Mouse (Mus musculus): Measurements from ENCODE around the gene Arnt.

The Arnt gene

DNA sequence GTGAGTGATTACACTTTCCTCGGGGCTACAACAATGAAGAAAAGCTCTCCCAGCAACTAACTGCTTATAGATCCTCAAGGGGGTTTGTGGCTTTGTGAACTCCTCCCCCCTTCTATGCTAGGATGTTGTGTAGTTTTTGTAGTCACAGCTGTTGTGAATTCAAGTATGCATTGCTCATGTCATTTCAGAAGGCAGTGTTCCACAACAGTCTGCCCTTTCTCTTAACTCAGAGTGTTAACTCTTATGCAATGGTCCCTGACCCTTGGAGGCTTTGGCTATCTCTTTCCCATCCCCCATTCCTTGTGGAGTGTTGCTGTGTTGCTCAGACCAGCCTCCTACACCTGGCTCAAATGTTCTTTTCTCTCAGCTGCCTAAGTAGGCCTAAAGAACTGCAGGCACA is 25.2 kb downstream of the Arnt start:
- DNase-seq = no peak

DNA sequence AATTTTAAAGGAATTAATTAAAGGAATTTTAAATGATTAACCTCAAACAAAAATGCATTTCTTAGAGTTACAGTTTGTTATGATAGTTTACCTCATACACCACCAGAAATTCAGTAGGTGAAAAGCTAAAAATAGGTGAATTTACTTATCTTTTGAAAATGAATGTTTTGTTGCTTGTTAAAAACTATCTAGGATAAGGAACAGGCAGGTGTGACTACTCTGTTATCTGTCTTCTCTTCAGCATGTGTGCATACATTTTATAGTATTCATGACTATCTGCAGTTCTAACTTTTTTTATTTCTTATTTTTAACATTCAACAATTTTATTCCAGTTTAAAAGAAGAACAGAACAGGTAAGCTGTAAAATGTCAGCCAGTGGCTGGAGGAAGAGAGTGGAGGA is 29.7 kb downstream of the Arnt start:
- DNase-seq = no peak

DNA sequence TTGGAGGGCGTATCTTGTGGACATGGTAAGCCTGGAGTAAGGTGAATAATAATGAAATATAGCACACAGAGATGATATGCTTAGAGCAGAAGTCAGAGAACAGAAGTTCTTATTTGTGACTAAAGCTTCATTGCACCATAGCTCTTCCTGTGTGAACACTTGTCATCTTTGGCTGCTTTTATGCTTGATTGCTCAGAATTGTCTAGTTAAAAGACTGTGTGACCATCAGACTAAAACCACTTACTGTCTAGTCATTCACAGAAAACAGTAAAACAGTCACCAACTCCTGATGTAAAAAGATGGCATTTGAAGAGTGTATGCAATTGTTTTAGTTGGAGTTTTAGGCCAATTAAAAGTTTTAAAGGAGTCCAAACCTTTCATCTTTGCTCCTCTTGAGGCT is 44.8 kb downstream of the Arnt start:
- DNase-seq = no peak

DNA sequence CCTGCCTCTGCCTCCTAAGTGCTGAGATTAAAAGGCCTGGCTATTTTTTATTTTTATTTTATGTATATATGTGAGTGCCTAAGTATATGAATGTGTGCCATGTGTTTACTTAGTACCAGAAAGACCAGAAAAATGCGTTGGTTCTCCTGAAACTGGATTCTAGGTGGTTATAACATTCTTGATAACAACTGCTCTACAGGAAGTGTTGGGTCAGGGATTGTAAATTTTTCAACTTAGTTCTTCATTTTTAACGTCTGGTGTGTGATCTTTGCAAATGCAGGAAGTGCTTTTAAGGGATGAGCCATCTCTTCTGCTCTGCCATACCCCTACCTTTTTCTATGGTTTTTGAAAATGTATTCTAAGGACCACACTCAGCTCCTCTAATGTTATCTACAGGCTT is 52.2 kb downstream of the Arnt start:
- no peak for DNase-seq

DNA sequence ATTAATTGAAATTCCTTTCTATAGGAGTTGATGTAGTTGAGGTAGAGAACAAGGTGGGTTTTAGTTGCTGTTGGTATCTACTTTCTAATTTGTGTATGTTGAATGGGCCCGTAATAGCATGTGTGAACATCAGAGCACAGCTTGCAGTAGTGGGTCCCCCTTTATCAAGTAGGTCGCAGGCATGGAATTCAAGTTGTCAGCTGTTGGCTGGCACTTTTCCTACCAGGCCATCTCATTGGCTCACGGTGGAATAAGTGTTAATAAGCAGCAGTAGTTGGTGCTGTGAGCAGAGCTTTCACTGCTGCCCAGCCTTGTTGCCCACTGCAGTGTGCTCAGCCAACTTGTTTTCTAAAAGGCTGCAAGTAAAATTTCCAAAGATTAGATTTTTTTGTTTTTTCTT is 54.5 kb downstream of the Arnt start:
- DNase-seq = no peak

DNA sequence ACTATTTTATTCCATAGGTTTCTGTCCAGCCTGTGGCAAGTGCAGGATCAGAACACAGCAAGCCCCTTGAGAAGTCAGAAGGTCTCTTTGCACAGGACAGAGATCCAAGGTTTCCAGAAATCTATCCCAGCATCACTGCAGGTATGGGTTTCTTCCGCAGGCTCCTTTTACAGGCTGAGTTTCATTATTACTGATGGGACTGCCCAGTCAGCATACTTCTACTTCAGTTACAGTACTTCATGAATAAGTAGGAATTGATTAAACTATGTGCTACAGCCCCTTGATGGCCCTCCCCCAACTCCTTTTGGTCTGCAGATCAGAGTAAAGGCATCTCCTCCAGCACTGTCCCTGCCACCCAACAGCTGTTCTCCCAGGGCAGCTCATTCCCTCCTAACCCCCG is 56.0 kb downstream of the Arnt start:
- DNase-seq = no peak

DNA sequence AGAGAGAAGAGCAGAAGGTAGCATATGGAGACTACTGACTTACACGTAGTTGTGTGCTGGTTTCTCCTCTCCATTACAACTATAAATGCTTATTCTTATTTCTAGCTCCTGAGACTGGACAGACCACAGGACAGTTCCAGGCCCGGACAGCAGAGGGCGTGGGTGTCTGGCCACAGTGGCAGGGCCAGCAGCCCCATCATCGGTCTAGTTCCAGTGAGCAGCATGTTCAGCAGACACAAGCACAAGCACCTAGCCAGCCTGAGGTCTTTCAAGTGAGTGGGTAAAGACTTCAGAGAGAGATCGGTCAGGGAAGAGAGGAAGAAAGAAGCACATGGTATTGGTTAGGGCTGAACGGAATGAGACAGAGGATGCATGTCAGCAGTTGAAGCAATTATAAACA is 60.2 kb downstream of the Arnt start:
- peak; percentile 43 for DNase-seq

DNA sequence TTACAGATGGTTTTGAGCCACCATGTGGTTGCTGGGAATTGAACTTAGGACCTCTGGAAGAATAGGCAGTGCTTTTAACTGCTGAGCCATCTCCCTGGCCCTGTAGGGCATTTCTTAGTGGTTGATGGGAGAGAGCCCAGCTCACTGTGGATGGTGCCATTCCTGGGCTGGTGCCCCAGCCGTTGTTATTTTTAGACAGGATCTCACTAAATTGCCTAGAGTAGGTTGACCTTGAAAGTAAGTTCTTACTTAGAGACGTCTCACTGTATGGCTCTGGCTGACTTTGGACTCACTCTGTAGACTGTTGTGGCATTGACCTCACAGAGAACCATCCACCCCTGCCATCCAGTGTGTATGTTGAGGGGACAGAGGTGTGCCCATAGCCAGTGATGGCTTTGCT is 64.0 kb downstream of the Arnt start:
- no peak for DNase-seq

DNA sequence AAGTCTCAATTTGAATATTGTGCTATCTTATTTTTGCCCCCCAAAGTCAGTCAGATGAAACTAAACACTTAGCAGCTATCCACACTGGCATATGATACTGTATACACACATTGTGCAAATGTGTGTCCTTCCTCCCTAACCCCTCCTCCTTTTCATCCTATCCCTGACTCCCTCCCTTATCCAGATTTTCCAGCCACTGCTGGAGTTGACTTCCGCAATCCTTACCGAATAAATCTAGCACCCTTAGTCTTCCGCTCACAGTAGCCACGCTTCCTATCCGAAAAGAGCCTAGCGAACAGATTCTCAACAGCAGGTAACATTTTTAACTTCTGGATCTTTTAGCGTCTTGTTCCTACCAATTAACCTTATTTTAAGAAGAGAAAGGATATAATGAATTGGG is 64.8 kb downstream of the Arnt start, which contains the start of gene Ctsk:
TSS of gene Ctsk (plus strand) at position 233 of the 400 bp plus-strand sequence.
- DNase-seq = no peak

DNA sequence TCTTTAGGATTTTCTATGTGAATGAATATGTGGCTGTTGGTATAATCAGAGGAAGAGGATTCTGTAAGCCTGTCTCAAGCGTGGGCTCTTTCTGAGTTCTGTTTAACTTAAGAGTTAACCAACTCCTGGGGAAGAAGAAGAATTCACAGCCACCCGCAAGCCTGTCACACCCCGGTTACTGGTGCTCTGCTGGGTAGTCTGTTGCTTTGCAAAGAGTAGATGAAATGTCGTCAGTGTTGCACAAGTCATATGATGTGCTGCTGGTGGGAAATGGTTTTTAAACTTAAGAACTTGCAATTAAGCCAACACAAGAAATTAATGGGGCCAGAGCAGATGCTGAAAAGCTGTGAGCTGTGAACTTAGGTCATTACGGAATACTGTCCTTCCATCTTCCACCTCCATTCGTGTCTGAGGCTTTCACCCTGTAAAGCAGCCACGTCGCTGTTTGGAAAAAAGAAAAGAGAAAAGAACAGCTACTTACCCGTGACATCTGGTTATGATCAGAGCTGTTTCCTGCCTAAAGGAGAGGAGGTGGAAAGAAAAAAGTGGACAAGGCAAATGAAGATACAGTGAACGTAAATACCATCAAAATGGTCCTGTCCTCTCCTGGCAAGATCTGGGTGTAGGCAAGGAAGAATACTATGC is 65.4 kb downstream of the Arnt start:
- DNase-seq = no peak

DNA sequence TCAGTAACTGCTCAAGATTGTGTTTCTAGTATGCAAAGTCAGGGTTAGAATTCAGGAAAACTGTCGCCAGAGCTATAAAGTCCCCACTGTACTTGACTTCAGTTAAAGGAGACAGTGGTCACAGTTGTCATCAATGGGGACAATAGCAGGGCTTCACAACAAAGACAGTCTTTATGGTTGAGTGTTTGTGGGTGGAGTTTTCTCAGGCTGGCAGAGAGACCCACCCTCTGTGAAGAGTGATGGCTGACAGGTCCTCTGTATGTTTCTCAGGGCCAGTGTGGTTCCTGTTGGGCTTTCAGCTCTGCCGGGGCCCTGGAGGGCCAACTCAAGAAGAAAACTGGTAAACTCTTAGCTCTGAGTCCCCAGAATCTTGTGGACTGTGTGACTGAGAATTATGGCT is 68.1 kb downstream of the Arnt start:
- no peak for DNase-seq

DNA sequence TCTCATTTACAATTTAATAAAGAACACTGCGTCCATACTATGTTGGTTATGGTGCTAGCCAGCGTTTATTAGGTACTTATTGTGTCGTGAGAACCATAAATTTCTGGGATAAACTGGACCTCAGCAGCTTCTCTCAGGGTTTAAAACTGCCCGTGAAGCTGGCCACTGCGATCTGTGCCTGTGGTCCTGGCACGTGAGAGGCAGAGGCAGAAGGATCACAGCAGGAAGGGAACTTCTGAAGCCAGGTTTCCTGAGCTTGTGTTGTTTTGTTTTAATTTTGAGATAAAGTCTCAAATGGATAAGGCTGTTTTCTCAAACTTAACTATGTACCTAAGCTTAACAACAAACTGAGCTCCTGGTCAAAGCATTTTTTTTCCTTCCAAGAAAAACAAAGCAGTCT is 75.2 kb downstream of the Arnt start:
- peak; percentile 63 for DNase-seq

DNA sequence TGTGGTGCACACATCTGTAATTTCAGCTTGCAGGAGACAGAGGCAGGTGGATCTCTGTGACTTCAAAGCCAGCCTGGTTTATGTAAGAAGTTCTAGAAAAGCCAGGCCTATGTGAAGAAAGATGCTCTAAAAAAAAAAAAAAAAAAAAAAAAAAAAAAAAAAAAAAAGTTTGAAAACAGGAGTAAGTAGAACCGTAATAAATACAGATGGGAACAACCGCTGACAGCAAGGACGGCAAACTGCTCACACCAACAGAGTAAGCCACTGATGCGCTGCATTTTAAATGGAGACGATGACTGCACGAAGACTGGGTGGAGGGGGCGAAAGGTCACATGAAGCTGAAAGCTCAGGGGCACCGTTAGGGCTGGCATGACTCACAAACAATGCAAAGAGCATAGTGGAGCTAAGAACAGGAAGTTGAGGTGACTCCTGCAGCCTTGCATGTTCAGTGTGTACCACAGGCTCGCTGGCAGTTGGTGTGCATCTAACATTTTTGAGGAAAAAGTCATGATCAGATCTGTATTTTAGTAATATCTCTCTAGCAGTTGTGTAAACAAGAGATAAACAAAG is 77.5 kb downstream of the Arnt start:
- no peak for DNase-seq

DNA sequence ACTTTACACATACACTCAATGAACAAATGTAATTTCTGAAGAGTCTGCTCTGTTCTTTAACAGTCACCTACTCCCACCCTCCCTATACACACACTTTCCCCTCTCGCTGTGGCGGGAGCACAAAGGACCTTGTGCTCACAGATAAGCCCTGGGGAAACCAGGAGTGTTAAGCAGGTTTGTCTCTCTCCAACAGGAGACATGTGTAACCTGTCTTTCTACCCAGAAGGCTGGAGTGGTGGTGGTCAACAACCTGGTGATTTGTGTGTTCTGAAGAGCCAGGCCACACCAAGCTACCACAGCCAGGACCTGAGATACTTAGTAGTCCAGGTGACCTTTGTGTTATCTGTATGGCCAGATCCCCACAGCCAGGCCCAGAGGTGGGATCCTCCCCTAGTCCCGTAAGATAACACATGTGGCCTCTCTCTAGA is 82.4 kb downstream of the Arnt start:
- no peak for DNase-seq

DNA sequence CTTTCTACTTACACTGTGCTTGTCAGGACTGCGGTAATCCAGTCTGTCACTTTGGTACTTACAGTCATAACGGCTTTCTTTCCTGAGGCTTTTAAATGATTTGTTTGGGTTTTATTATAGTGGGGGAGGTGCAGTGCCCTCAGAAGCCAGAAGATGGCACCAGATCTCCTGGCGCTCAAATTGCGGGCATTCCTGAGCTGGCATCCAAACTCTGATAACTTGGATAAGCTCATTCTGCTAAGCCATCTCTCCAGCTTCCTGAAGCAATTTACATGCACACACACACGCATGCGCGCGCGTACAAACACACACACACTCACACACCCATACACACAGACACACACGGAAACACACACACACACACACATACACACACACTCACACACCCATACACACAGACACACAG is 83.3 kb downstream of the Arnt start:
- peak; percentile 67 for DNase-seq

DNA sequence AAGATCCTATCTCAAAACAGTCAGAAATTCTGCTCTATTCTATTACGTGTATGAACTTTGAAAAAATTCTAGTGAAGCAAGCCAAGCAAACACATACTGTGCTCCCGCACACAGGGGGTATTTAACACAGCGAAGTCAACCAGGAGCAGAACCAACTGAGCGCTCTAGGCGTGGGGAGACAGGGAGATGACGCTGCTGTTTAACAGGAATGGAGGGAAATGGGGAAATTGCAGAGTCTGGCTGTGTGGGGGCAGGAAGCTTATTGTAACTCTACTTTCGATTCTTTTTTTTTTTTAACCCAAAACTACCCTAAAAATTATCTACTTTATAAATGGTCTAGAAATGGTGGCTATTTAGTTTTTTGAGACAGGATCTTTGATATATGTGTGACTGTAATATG is 84.7 kb downstream of the Arnt start:
- no peak for DNase-seq

DNA sequence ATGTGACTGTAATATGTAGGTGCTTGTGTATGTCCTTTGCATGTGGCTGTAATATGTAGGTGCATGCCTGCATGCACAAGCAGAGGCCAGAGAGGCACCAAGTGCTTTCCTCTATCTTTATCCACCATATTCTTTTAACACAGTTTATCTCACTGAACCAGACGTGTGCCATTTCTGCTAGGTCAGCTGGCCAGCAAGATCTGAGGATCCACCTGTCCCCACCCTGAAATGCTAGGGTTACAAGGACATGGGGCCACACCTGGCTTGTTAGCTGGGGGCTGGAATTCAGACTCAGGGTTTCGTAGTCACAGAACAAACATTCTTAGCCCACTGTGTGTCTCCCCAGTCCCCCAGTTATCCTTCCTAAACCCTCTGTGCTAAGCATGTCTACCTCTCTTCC is 85.1 kb downstream of the Arnt start:
- no peak for DNase-seq

DNA sequence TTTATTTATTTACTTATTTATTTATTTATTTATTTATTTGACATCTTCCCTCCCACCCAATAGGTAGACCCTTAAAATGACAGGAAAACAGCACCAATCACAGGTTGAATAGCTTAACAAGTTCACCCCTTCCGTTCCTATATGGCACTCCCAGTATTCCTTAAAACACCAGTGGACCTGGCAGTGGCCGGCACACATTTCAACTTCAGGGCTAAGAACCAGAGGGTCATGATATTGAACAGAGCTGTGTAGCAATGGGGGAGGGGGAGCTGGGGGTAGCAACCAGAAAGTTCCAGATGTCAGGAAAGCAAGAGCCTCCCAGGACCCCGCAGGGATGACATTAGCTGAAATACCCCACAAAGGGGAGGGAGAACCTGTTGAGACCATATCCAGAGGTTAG is 85.9 kb downstream of the Arnt start:
- DNase-seq = no peak

DNA sequence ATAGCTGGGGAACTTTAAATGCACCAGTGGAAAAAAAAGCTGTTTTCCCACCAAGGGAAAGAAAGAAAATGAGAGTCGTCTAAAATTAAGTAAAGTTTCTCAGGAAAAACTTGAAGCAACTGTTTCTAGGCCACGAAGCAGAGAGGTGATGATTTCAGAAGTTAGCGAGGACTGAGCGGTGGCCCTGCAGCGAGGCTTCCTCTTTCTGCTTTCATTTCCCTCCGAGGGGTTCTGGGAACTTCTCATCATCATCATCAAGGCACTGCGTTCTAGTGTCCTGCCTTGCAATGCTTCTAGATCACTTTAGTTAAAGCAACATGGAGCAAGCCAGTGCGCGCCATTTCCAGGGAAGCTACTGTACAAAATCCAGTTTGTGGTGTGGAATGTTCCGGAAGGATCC is 87.0 kb downstream of the Arnt start:
- no peak for DNase-seq

DNA sequence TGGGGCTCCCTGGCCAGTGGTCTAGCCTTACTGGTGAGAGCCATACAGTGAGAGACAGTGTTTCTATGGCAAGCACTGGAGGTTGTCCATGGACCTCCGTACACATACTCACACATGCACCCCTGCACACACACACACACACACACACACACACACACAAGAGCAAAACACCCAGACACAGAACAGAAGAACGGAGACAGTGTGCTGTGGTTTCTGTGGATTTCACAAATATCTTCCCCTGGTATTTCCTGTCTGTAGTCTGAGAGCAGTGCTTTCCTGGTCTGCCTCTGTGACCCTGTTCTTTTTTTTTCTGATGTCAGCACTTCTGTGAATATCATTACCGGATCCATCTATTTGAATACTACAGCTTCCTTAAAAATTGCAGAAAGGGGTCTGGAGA is 89.5 kb downstream of the Arnt start:
- no peak for DNase-seq

DNA sequence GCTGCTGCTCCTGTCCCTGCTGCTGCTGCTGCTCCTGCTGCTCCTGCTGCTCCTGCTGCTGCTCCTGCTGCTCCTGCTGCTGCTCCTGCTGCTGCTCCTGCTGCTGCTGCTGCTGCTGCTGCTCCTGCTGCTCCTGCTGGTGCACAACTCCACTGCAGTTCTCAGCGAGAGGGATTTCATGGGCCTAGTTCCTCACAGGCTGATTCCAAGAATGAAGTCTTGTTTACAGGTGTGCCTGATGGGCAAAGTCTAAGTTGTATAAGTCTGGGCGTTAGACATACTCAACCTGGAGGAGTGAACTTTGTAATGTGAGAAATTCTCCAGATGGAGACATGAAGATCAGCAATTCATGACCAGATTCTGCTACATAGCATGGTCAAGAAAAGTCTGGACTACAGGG is 90.5 kb downstream of the Arnt start:
- DNase-seq = no peak

DNA sequence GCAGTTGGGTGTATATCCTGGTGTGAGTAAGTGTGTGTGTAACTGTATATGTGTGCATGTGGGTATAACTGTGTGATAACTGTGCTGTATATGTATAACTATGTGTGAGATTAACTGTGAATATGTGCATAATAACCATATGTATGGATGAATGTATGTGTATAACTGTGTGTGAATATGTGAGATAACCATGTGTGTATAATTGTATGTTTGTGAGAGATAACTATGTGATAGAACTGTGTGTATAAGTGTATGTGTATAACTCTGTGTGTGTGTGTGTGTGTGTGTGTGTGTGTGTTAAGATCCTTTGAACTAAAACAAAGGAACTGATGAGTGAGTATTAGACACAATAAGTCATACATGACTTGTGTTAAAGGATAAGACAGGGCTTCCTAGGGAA is 91.9 kb downstream of the Arnt start:
- DNase-seq = no peak

DNA sequence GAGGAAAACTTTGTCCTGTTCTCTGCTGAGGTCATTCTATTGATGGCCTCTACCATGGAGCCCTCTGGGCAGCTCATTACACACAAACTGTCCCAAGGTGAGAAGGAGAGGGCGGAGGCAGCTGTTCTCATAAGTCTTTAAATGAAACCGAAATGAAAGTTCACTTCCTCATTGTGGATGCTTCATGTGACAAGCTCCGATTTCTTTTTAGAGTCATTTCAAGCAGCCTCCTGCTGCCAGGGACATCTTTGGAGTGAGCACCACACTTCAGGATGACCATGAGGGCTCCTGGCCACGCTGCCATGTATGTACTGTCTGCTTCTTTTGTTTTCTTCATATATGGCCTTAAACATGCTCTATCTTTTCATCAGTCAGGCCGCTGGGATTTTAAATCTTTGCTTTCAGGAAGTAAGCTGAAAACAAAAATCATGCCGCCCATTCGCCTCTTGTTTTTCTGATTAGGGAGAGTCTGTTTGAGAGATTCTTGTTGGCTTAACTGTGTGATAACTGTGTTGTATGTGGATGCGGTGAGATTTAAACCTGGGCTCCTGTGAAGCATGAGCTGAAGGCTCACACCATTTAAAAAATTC is 92.5 kb downstream of the Arnt start, which contains the start of gene Ctss:
TSS of gene Ctss (plus strand) at position 165 of the 590 bp plus-strand sequence.
- DNase-seq = no peak

DNA sequence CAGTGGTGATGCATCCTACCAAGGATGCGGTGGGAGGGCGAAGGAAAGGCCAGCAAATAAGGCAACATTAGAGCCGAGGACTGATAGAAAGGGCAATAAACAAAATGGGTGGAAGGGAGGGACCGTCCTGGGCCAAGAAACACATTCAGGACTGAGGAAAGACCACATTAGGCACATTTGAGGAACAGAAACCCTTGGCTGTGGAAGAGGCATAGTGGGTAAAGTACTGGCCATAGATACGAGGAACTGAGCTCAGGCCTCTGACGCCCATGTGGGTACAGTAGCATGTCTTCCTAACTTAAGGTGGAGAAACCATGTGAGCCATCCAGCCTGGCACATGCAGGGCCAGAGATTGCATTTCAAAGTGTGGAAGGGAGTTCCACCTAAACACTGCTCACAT is 95.6 kb downstream of the Arnt start:
- no peak for DNase-seq

DNA sequence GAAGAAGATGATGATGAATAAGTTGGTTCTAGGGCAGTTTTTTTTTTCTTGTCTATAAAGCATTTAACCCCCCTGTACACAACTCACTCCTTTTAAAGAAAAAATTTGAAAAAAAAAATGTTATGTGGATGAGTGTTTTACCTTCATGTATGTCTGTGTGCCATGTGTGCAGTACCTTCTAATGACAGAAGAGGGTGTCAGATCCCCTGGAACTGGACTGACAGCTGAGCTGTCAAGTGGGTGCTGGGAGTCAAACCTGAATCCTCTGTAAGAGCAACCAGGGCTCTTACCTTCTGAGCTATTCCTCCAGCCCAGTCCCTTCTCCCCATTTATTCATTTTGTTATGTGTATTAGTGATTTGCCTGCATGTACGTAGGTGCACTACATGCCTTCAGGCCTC is 96.8 kb downstream of the Arnt start:
- DNase-seq = no peak
